Mouse (Mus musculus) heart, embryonic 13.5 days (tissue): Measurements from ENCODE around the gene Uimc1. TPM values are rescaled to one million over a fixed set of nuclear protein-coding genes. Genes with fewer than 3 reads are reported as not detected.

Source experiments
- ATAC-seq: fragments of 200-750 bp; cut with Nextera tagmentation; 2 replicates; pipeline ENCODE4 v1.8.0; 2017; ENCODE audit warnings: moderate TSS enrichment; ENCODE audit not compliant: insufficient number of reproducible peaks, low FRiP score, low TSS enrichment; ENCODE audit errors: extremely low read depth
- H3K27ac ChIP-seq: fragments of 300-500 bp; sonication (generic); replicated peaks from 2 replicates; pipeline ENCODE4 v1.5.1; 2015; ENCODE audit warnings: moderate library complexity, mild to moderate bottlenecking, inconsistent platforms
- H3K27me3 ChIP-seq: fragments of 300-500 bp; sonication (generic); replicated peaks from 2 replicates; pipeline ENCODE4 v1.6.1; 2015; ENCODE audit warnings: mild to moderate bottlenecking, inconsistent platforms
- H3K36me3 ChIP-seq: fragments of 300-500 bp; sonication (generic); 2 replicates; pipeline ENCODE4 v1.6.1; 2015; ENCODE audit warnings: mild to moderate bottlenecking, inconsistent platforms
- H3K4me1 ChIP-seq: fragments of 300-500 bp; sonication (generic); 2 replicates; pipeline ENCODE4 v1.6.1; 2015; ENCODE audit warnings: inconsistent platforms
- H3K4me2 ChIP-seq: fragments of 300-500 bp; sonication (generic); 2 replicates; pipeline ENCODE4 v1.6.1; 2015; ENCODE audit warnings: inconsistent platforms, mild to moderate bottlenecking, moderate library complexity
- H3K4me3 ChIP-seq: fragments of 300-500 bp; sonication (generic); 2 replicates; pipeline ENCODE4 v1.5.1; 2015; ENCODE audit warnings: moderate library complexity, mild to moderate bottlenecking, inconsistent platforms
- H3K9ac ChIP-seq: fragments of 300-500 bp; sonication (generic); 2 replicates; pipeline ENCODE4 v1.6.1; 2015; ENCODE audit warnings: inconsistent platforms, mild to moderate bottlenecking, moderate library complexity
- H3K9me3 ChIP-seq: fragments of 300-500 bp; sonication (generic); 2 replicates; pipeline ENCODE4 v1.6.1; 2016; ENCODE audit warnings: inconsistent platforms
- WGBS: fragments of 180-500 bp; shearing (Covaris S2); methylation state at CpG from one replicate; pipeline ENCODE4 v1.1.7; 2015; ENCODE audit warnings: mixed read lengths; 5-methylcytosine and 5-hydroxymethylcytosine counted together
- polyA plus RNA-seq: library from polyadenylated mRNA; unstranded; fragments of >200 nt; fragmentation: Nextera tagmentation; extraction: Ambion mirVana; gene quantifications from 2 replicates; pipeline ENCODE4 v1.2.1, GENCODE M21; 2015

The Uimc1 gene
- polyA plus RNA-seq, 1 experiment from 2014 or later = 16.1 TPM

DNA sequence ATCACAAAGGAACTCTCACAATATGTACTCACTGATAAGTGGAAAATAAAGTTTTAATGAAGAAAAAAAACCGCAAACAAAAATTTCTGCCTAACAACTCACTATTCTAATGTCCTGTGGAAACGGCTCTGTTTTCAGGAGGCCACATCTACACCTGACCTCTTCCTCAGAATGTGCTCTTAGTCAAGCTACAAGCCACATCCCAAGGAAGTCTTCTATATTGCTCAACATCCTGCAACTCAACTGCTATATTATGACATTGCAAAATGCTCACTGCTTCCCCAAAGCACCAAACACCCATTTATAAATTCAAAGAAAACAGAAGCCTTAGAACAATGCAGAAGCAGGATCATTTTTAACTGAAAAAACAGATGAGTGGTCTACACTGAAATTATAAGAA lies 60.1 kb downstream of the Uimc1 start:
- ATAC-seq = no peak
- Histone ChIP-seq H3K4me3 (no peak overlapping the region), H3K27ac (no peak overlapping the region), H3K9me3 (no peaks in the 10 kb centered on the region), H3K36me3 (peaks cover 22% of the 10 kb centered on the region), H3K4me1 (no peaks in the 10 kb centered on the region), H3K27me3 (no peaks in the 10 kb centered on the region), H3K9ac (no peak overlapping the region), H3K4me2 (no peak overlapping the region)
- WGBS = 93% methylated on average over 2 of the region's 2 CpGs

DNA sequence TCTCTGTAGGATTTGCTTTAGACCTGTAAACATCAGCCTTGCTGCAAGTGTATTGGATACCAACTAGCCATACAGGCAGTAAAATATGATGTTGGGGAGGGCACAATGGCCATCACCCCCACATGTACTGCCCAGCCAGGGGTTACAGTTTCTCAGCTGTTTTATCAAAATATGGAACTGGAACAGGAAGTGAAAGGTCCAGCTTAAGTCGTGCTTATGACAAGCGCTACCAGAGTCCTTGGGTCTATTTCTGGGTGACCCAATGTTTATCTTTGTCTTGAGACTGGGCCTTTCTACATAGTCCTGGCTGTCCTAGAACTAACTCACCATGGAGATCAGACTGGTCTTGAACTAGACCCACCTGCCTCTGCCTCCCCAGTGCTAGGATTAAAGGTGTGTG lies 75.9 kb downstream of the Uimc1 start:
- WGBS = 77% methylated on average over 2 of the region's 2 CpGs
- H3K4me3 ChIP-seq = no peak overlapping the region
- H3K27ac ChIP-seq = no peak overlapping the region
- H3K9ac ChIP-seq = no peak overlapping the region
- no peaks in the 10 kb centered on the region; the same call in 1 of the 2 replicates for H3K4me1 ChIP-seq
- H3K36me3 ChIP-seq = peaks cover 30% of the 10 kb centered on the region
- no peaks in the 10 kb centered on the region for H3K9me3 ChIP-seq
- H3K4me2 ChIP-seq = no peak overlapping the region
- H3K27me3 ChIP-seq = no peaks in the 10 kb centered on the region
- no peak for ATAC-seq

DNA sequence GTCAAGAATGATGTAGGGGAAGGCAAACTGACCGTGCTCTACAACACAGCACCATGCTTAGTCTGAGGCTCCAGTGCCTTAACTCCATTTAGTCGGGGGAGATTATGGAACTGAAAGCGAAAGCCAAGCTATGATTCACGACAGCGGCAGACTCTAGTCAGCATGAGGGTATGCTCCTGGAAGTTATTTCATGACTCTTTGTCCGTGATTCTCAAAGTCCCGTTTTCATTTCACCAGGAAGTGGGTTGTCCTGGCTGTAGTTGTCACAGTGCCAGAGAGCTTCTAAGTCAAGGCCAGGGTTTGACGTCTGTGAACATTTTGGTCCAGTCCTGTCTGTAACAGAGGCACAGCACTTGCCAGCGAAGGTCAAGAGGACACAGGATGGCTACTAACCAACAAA lies 77.4 kb downstream of the Uimc1 start:
- 61% methylated on average over 9 of the region's 9 CpGs for whole genome bisulfite sequencing
- Histone ChIP-seq H3K27ac (no peak overlapping the region), H3K4me1 (no peaks in the 10 kb centered on the region; the same call in 1 of the 2 replicates), H3K9me3 (no peaks in the 10 kb centered on the region), H3K4me3 (no peak overlapping the region), H3K27me3 (no peaks in the 10 kb centered on the region), H3K36me3 (peaks cover 15% of the 10 kb centered on the region), H3K9ac (no peak overlapping the region), H3K4me2 (no peak overlapping the region)
- no peak for ATAC-seq

DNA sequence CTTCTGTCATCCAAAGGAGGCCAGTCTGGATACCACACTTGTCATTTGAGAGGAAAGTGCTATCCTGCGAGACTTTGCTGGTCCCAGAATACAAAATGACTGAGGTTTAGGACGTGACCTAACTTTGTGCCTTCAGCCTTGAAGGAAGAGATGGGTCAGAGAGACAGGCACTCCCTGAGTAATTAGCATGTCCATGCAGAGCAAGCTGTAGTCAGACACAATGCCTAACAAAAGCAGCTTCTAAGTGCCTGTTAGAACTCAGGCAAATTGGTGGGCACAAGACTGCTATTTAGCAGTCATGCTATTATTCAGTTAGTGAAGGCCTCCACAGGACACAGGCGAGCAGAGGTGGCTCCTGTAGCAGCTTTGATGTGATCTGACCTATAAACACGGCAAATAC lies 77.8 kb downstream of the Uimc1 start:
- no peaks in the 10 kb centered on the region for H3K27me3 ChIP-seq
- no peak overlapping the region for H3K9ac ChIP-seq
- 73% methylated on average over 4 of the region's 4 CpGs for WGBS
- H3K9me3 ChIP-seq = no peaks in the 10 kb centered on the region
- H3K27ac ChIP-seq = no peak overlapping the region
- H3K4me1 ChIP-seq = no peaks in the 10 kb centered on the region; the same call in 1 of the 2 replicates
- ATAC-seq = no peak
- H3K4me3 ChIP-seq = no peak overlapping the region
- H3K4me2 ChIP-seq = no peak overlapping the region
- H3K36me3 ChIP-seq = peaks cover 12% of the 10 kb centered on the region

DNA sequence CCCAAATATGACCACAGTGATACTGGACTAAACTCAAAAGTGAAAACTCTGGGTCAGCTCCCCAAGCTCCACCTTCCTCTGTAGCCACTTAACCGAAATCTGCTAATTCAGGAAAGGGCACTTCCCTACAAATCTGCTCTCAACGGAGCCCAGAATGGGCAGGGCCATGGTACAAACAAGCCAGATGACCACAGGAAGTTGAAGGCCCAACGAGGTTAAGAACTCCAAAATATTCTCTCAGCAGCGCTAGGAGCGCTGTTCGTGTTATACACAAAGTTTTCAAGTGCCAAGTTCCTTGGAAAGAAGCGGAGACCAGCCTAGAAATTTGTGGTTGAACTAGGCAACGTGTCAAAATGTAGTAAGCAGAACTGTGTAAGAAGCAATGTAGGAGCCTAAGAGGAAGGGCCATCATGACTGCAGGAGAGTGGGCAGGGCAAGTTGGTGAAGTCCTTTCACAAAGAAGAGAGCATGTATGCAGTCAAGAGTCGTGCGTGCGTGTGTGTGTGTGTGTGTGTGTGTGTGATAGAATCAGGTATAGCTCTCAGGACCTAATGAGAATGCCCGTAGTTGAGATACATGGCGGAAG lies 78.8 kb downstream of the Uimc1 start, which contains the start of gene Hk3:
Hk3 (minus strand) TSS at position 192 of the 586 bp plus-strand sequence.
- Histone ChIP-seq H3K9me3 (no peaks in the 10 kb centered on the region), H3K4me1 (no peaks in the 10 kb centered on the region; the same call in 1 of the 2 replicates), H3K4me3 (no peak within 1 kb of the TSS), H3K9ac (no peak within 1 kb of the TSS), H3K27ac (no peak within 1 kb of the TSS), H3K36me3 (peaks cover 12% of the 10 kb centered on the region), H3K27me3 (no peaks in the 10 kb centered on the region), H3K4me2 (no peak within 1 kb of the TSS)
- 77% methylated on average over 13 of the region's 13 CpGs for WGBS
- ATAC-seq = no peak

DNA sequence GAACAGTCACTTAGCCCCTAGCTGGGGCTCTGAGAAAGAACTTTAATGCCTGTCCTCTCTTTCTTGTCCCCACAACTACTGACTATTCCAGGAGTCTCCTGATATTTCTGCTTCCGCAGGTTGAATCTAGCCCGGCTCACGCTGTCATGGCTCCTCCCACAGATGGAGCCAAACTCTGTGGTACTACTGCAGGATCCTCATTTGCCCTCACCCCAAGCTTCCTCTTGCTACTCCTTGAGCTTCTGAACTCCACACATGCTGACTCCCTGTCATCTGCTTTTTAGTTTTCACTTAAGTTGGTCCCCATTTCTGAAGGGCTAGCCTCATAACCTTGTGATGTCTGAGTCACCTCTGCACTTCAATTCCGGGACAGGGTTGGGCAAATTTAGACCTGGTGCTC lies 80.0 kb downstream of the Uimc1 start:
- no peak overlapping the region for H3K4me3 ChIP-seq
- no peak overlapping the region for H3K27ac ChIP-seq
- H3K9me3 ChIP-seq = no peaks in the 10 kb centered on the region
- no peak overlapping the region for H3K9ac ChIP-seq
- H3K36me3 ChIP-seq = 0 out of 2 replicates have a peak, but pooled peaks cover 4% of the 10 kb centered on the region
- WGBS = 78% methylated on average over 4 of the region's 4 CpGs
- no peak for ATAC-seq
- peaks cover 4% of the 10 kb centered on the region; the same call in 1 of the 2 replicates for H3K27me3 ChIP-seq
- no peak overlapping the region for H3K4me2 ChIP-seq
- H3K4me1 ChIP-seq = no peaks in the 10 kb centered on the region; the same call in 1 of the 2 replicates

DNA sequence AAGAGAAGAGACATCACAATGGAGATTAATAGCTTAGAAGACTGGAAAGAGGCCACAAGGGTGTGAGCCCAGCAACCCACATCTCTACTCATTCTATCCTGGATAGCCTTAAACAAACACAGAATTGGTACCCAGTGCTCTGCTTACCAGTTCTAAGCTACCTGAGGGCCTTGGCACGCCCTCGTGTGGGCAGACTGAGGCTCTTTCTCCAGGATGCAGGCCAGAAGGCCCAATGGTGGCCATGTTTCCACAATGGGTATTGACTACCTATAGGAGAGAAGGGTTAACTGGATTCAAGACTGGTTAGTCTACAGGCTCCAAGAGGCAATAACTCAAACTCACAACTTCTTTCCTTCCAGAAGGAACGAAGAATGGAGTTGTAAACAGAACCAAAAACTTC lies 80.9 kb downstream of the Uimc1 start:
- ATAC-seq = no peak
- Histone ChIP-seq H3K9me3 (no peaks in the 10 kb centered on the region), H3K27ac (no peak overlapping the region), H3K36me3 (no peaks in the 10 kb centered on the region), H3K4me1 (no peaks in the 10 kb centered on the region; the same call in 1 of the 2 replicates), H3K27me3 (peaks cover 10% of the 10 kb centered on the region; the same call in 1 of the 2 replicates), H3K4me2 (no peak overlapping the region), H3K9ac (no peak overlapping the region), H3K4me3 (no peak overlapping the region)
- 61% methylated on average over 3 of the region's 3 CpGs for WGBS

DNA sequence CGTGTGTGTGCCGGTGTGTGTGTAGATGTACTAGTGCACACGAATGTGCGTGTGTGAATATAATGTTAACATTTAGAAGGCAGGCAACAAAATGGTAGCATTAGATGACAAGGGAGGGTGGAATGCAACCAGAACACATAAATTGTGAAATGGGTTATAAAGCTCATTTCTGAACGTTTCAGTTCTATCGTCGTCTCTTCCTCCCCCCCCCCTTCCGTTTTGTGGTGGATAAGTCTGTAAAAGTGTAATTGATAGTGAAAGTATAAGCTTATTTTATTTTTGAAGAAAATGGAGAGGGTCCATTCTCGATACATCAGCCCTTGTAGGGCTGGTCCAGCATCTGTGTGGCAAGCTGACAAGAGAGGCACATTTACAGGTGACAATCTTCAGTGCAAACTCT lies 81.4 kb downstream of the Uimc1 start:
- no peaks in the 10 kb centered on the region for H3K9me3 ChIP-seq
- H3K4me1 ChIP-seq = no peaks in the 10 kb centered on the region; the same call in 1 of the 2 replicates
- H3K9ac ChIP-seq = no peak overlapping the region
- 78% methylated on average over 9 of the region's 9 CpGs for WGBS
- no peak overlapping the region for H3K4me2 ChIP-seq
- H3K4me3 ChIP-seq = no peak overlapping the region
- ATAC-seq = no peak
- H3K36me3 ChIP-seq = no peaks in the 10 kb centered on the region
- H3K27ac ChIP-seq = no peak overlapping the region
- H3K27me3 ChIP-seq = peaks cover 10% of the 10 kb centered on the region; the same call in 1 of the 2 replicates

DNA sequence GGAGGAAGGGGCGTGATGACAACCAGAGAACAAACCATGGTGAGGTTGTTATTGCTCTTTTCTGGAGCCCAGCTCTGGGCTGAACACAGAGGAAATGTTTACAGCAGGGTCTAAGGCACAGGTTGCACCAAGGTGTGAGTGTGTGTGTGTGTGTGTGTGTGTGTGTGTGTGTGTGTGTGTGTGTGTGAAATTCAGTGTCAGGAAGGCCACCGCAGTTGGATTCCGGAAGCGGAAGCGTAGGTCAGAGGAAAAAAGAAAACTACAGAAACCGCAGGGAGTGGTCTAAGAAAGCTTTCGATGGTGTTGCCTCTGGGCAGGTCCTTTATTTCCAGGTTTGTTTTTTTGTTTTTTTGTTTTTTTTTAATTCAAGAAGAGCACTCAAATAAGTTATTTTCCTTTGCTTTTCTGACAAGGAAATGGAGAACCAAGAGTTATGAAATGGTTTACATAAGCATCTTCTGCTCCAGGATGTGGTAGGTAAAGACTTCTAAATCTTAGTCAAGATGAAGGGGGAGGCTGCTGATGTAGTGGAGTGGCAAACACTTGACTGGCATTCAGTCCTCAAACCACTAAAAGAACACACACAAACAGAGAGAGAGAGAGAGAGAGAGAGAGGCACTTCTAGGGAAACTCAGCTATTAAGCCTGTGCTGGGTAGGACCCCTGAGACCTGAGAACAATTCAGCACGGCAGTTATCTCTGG lies 82.1 kb downstream of the Uimc1 start:
- Histone ChIP-seq H3K4me3 (no peak overlapping the region), H3K9me3 (no peaks in the 10 kb centered on the region), H3K4me2 (no peak overlapping the region), H3K9ac (no peak overlapping the region), H3K36me3 (no peaks in the 10 kb centered on the region), H3K27me3 (peaks cover 16% of the 10 kb centered on the region; the same call in 1 of the 2 replicates), H3K27ac (no peak overlapping the region), H3K4me1 (no peaks in the 10 kb centered on the region; the same call in 1 of the 2 replicates)
- ATAC-seq = no peak
- WGBS = 81% methylated on average over 8 of the region's 8 CpGs

DNA sequence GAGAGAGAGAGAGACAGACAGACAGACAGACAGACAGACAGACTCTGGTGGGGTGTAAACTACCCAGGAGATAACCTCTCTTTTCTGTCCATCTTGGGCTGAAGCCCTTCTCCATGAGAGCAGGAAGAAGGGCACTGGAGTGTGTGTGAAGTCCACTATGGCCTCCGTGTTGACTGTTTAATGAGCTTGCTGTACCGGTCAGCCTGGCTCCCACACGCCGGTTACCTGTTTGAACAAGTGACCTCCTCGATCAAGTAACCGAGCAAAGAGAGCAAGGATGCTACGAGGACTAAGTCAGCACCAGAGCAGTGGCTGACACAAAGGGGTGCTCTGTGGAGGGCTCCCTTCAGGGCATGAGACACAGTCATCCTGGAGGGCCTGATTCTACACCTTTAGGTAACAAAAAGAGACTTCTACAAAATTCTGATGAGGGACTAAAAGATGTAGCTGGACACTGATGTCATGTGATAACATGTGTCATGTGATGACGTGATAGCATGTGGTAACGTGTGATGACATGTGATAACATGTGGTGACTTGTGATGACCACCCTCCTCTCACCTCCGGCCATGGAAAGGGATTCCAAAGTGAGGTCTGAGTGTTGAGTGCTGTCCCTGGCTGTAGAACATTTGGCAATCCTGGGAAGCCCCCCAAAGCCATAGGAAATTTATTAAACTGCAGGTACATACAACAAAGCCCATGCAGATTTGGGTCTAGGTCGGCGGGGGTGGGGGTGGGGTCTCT lies 82.8 kb downstream of the Uimc1 start:
- no peak for ATAC-seq
- H3K9me3 ChIP-seq = no peaks in the 10 kb centered on the region
- peaks cover 22% of the 10 kb centered on the region; the same call in 1 of the 2 replicates for H3K27me3 ChIP-seq
- H3K4me3 ChIP-seq = no peak overlapping the region
- H3K36me3 ChIP-seq = no peaks in the 10 kb centered on the region
- WGBS = 72% methylated on average over 12 of the region's 12 CpGs
- H3K4me2 ChIP-seq = no peak overlapping the region
- H3K4me1 ChIP-seq = peaks cover under 1% of the 10 kb centered on the region; the same call in 1 of the 2 replicates
- H3K27ac ChIP-seq = no peak overlapping the region
- no peak overlapping the region for H3K9ac ChIP-seq

DNA sequence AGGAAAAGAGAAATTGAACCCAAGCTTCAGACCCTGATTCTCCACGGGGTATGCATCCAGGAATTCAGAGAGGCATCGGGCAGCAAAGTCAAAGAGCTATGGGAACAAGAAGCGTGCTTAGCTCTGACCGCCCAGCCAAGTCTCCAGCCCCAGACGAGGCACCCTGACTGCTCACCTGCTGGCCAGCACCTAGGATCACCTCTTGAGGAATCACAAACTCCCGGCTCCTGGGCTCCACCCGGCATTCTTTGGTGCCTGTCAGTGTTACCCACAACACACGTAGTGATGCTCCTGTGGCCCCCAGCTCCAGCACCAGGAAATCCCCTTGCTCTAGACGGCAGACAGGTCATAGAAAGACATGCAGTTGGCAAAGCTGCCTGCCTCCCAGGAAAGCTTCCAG lies 85.6 kb downstream of the Uimc1 start:
- H3K27me3 ChIP-seq = peaks cover 42% of the 10 kb centered on the region
- ATAC-seq = no peak
- 64% methylated on average over 9 of the region's 9 CpGs for WGBS

More for the DNA sequence above, 85.6 kb downstream of the Uimc1 start:
- Histone ChIP-seq H3K36me3 (no peaks in the 10 kb centered on the region), H3K9ac (no peak overlapping the region), H3K4me3 (no peak overlapping the region), H3K4me1 (peaks cover 6% of the 10 kb centered on the region; the same call in 1 of the 2 replicates), H3K4me2 (no peak overlapping the region), H3K27ac (no peak overlapping the region), H3K9me3 (no peaks in the 10 kb centered on the region)
